Mouse (Mus musculus) embryonic fibroblast, embryonic 13.5 days (primary cell): Measurements from ENCODE around the gene Pak3.

Experiments used
- CTCF ChIP-seq: IDR thresholded peaks from 2 replicates; pipeline ENCODE4 v1.5.1; 2011; ENCODE audit warnings: mild to moderate bottlenecking, control low read depth, low read length, moderate library complexity, borderline replicate concordance; ENCODE audit not compliant: insufficient read depth
- POLR2A ChIP-seq: IDR thresholded peaks from 2 replicates; pipeline ENCODE4 v1.6.1; 2011; ENCODE audit warnings: low read depth, mild to moderate bottlenecking, control low read depth, low read length, moderate library complexity

- TF ChIP-seq CTCF (no peak), POLR2A (peak; percentile 65)
Observed at GRCm38 (mm10) chrX:143518168-143518901, at the start of gene Pak3.
